Mouse (Mus musculus): ENCODE results near the gene Ccdc155.

Ccdc155 gene

DNA sequence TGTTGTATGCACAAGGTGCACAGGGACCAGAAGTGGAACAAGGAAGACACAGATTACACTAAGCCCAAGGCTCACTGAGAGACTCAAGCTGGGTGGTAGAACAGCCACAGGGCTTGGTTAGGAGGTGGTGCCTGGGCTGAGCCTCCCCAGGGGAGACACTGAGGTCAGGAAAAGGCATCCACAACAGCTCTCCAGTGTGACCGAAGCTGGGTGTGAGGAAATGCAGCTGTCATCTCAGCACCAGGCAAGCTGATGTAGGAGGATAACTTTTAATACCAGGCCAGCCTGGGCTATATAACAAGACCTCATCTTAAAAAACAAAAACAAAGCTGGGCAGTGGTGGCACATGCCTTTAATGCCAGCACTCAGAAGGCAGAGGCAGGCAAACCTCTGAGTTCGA, 13.5 kb downstream of the Ccdc155 start:
- no peak for DNase-seq (ENCODE audit: low read depth, low spot score)

- no peak for DNase-seq (ENCODE audit: low read depth, low spot score)
Measured at GRCm38 (mm10) chr7:45190186-45190585, 14.5 kb downstream of the Ccdc155 start.

DNA sequence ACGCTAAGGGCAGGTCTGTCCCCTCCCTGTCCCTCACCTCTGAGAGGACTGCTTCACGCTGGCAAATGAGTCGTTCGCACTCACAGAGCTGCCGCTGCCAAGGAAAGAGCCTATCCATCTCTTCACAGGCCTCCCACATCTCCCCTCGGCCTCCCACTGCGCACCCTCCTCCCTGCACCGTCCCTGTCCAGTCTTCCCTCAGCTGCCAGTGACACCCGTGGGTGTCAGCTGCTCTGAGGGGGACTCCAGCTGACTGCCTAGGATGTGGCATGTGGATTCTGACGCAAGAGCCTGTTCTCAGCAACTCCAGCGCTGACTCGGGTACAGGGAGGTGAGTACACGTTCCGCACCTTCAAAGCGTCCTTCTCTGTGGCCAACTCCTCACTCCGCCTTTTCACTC, 15.1 kb downstream of the Ccdc155 start:
- no peak for DNase-seq (ENCODE audit: low read depth, low spot score)

GRCm38 (mm10) chr7:45185921-45186320, 18.8 kb downstream of the Ccdc155 start:
- no peak for DNase-seq (ENCODE audit: low read depth, low spot score)

DNA sequence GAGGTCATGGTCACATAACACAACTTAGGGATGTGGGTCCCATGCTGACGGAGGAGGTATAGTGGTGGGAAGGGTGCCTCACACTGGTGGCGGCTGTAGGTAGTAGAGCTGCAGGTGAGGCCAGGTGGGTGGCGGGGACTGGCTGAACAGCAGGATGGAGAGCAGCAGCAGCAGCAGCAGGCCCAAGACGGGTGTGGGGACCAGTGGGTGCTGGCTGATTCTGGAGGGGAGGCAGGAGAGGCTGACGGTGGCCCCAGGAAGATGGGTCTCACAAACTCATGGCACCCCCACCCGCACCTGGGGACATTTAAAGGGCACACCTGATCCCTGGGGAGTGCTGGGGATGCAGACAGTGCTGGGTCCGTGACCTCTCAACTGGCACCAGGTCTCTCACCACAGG, 21.0 kb downstream of the Ccdc155 start:
- DNase-seq (ENCODE audit: low read depth, low spot score) = no peak

DNA sequence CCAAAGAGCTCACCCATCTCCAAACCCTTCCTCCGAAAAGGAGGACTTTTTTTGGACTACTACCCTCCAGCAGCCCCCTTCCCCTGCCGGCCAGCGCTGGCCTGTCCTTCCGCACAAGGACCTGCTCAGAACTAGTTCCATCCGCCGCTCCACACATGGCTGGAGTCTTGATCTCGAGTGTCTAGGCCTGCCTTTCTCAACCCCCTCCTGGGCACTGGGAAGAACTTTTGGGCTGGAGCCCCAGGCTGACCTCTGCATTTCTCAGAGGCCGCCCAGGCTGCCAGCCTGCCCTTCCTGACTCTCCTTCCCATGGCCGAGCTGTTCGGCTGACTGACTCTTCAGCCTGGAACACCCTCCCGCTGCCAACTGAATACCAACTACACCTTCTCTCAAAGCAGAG, 22.1 kb downstream of the Ccdc155 start:
- DNase-seq (ENCODE audit: low read depth, low spot score) = no peak

DNA sequence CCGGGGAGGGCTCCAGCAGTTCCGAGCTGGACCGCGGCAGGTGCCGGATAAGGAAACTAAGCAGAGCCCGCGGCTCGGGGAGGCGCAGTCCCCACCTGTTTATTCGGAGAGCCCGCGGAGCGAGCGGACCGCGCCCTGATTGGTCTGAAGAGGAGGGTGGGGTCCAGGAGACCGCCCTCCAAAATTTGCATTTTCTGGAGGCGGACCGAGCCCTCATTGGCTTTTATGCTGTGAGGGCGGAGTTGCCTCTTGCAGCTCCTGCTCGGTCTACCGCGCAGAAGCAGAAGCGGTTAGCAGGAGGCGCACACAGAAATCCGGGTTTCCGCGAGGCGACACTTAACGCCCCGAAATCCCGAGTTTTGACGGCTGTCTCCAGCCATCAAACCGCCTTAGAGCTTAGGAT, 22.5 kb downstream of the Ccdc155 start:
- peak; percentile 97 for DNase-seq (ENCODE audit: low read depth, low spot score)

GRCm38 (mm10) chr7:45181540-45181939, 23.2 kb downstream of the Ccdc155 start:
- DNase-seq (ENCODE audit: low read depth, low spot score) = peak; percentile 58

GRCm38 (mm10) chr7:45180896-45181477, 23.7 kb downstream of the Ccdc155 start, which contains the start of gene Pth2:
TSS of gene Pth2 (plus strand) at chr7:45180995.
- DNase-seq (ENCODE audit: low read depth, low spot score) = no peak

DNA sequence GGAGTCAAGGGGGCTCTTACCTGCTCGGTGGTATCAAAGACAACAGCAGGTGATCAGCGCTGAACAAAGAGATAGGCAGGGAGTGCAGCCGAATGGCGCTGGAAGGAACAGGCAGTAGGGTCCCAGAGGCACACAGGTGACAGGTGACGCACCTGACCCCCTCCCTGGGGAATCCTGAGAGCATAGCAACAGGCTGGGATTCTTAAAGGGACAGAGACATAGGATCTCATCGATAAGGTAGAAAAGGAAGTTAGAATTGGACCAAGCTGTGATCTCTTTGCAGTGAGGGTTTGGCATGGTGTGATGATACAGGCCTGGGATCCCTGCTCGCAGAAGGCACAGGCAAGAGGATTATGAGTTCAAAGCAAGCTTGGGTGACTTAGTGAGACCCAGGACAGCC, 25.2 kb downstream of the Ccdc155 start, which contains the start of gene Gfy:
Gfy (minus strand) TSS at position 101 of the 400 bp plus-strand sequence.
- no peak for DNase-seq (ENCODE audit: low read depth, low spot score)

- DNase-seq (ENCODE audit: low read depth, low spot score) = peak; percentile 61
Measured at GRCm38 (mm10) chr7:45178550-45178949, 26.1 kb downstream of the Ccdc155 start.

DNA sequence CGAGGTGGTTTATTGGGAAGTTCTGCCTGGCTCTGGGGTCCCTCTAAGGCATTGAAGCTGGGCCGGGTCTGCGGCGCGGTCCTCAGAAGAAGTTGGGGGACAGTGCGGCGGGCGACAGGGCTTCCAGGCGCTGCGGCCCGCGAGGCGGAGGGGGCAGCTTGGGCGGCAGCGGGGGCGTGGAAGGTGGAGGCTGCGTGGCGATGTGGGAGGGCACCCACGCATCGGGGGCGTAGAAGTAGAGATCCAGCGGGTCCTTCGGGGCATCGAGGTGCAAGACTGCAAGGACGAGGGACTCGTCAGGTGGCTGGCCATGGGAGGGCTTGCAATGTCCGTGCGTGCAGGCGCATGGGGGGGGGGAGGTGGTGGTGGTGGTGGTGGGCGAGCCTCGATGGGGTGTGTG, 28.3 kb downstream of the Ccdc155 start:
- DNase-seq (ENCODE audit: low read depth, low spot score) = no peak

- no peak for DNase-seq (ENCODE audit: low read depth, low spot score)
Measured at GRCm38 (mm10) chr7:45175929-45176328, 28.8 kb downstream of the Ccdc155 start.

DNA sequence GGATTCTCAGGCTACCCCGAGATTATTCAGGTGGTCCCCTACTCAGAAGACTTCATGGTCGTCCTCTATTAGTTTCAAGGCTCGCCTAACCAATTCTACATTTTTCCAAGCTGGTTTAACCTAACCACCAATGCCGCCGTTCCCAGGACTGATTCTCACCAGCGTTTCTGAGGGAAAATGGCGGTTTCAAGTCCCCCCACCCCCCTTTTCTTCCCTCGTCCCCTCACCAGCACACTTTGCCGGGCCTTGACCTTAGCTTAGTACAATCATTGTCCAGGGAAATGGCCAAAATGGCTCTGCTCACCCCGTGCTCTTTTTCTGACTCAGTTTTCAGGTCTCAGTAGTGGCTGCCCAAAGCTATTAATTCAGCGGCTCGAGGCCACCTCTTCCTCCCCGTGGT, 29.3 kb downstream of the Ccdc155 start:
- no peak for DNase-seq (ENCODE audit: low read depth, low spot score)

GRCm38 (mm10) chr7:45174567-45175280, 30.0 kb downstream of the Ccdc155 start:
- DNase-seq (ENCODE audit: low read depth, low spot score) = peak; percentile 37

DNA sequence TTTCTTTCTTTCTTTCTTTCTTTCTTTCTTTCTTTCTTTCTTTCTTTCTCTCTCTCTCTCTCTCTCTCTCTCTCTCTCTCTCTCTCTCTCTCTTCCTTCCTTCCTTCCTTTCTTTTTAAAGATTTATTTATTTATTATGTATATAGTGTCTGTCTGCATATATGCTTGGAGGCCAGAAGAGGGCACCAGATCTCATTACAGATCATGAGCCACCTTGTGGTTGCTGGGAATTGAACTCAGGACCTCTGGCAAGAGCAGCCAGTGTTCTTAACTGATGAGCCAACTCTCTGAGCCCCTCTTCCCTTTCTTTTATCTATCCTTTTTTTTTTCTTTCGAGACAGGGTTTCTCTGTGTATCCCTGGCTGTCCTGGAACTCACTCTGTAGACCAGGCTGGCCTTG, 30.9 kb downstream of the Ccdc155 start:
- DNase-seq (ENCODE audit: low read depth, low spot score) = peak; percentile 78

GRCm38 (mm10) chr7:45172974-45173373, 31.7 kb downstream of the Ccdc155 start:
- DNase-seq (ENCODE audit: low read depth, low spot score) = peak; percentile 75

GRCm38 (mm10) chr7:45169495-45169894, 35.2 kb downstream of the Ccdc155 start:
- no peak for DNase-seq (ENCODE audit: low read depth, low spot score)

- DNase-seq (ENCODE audit: low read depth, low spot score) = no peak
Measured at GRCm38 (mm10) chr7:45168656-45169055, 36.0 kb downstream of the Ccdc155 start.

DNA sequence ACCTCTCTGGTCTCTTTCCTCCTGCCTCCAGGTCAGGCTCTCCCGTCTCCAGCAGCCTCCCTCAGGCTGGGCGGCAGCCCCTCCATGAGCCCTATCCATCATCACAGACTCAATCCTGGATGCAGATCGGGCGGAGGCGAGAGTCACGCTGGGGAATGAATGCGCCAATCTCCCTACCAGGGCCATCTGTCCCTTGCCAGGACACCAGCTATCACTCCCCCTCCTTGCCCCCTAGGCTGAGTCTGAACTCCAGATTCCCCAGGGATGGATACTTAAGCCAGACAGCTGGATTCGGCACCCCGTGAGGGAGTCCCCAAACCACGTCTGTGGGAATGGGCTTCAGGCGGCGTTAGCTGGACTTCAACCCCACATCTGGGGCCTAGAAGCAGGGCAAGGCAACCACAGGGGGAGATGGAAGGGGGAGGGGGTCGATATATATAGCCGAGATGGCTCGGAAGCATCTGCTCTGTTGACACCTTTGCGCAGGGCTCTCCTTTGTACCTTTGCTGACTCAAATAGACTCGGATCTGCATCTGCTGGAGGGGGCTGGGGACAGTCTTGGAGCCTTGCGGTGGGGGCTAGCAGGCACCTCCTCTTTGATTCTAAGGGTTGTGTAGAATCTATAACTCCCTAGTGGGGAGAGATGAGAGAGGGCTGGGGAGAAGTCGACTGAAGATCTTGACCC, 36.8 kb downstream of the Ccdc155 start:
- no peak for DNase-seq (ENCODE audit: low read depth, low spot score)

DNA sequence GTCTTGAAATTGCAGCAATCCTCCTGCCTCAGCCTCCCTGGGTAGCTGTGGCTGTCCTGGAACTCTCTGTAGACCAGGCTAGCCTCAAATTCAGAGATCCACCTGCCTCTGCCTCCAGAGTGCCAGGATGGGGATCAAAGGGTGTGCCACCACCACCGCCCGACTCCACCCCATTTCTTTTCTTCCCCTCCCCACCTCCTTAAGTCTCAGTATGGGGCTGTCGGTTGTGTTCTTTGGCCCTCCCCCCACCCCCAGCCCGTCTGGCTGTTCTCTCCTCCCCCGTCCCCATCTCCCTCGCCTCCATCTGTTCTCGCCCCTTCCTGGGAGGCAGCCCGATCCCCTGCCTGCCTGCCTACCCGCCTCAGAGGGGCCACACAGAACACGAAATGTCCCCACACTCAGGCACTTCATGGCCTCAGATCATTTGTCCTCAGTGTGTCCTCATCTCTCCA, 37.7 kb downstream of the Ccdc155 start:
- no peak for DNase-seq (ENCODE audit: low read depth, low spot score)

GRCm38 (mm10) chr7:45165701-45166100, 39.0 kb downstream of the Ccdc155 start:
- no peak for DNase-seq (ENCODE audit: low read depth, low spot score)

GRCm38 (mm10) chr7:45164833-45165232, 39.9 kb downstream of the Ccdc155 start:
- DNase-seq (ENCODE audit: low read depth, low spot score) = no peak
